Mouse (Mus musculus) brain, embryonic 18.5 days (tissue): ENCODE measurements at regions not wholly inside any gene's neighbourhood (a gene's known extent, or its start where the extent isn't known, plus 50 kb on each side); places are given as distances from the start of the nearest gene placed in this dataset.
A peak's percentile ranks its signal among the peaks of the same experiment; 100 is the strongest.

Source experiments
- DNase-seq: peaks from one replicate; pipeline ENCODE4 v3.0.0-alpha.2; 2012; ENCODE audit warnings: low read depth, low spot score

GRCm38 (mm10) chr9:84673327-84673726 lies 639.2 kb upstream of the Gm11114 start:
- DNase-seq, result no peak

- DNase-seq, result no peak
Measured at GRCm38 (mm10) chr9:84678416-84678815, 634.2 kb upstream of the Gm11114 start.

GRCm38 (mm10) chr9:84718615-84719191 lies 593.9 kb upstream of the Gm11114 start:
- no peak for DNase-seq

GRCm38 (mm10) chr9:84719396-84719795 lies 593.2 kb upstream of the Gm11114 start:
- DNase-seq, result no peak

GRCm38 (mm10) chr9:84720454-84720853 lies 592.1 kb upstream of the Gm11114 start:
- DNase-seq, result peak; percentile 10

GRCm38 (mm10) chr9:84739266-84739665 lies 573.3 kb upstream of the Gm11114 start:
- no peak for DNase-seq

- DNase-seq, result no peak
Measured at GRCm38 (mm10) chr9:84740336-84740735, 572.2 kb upstream of the Gm11114 start.

- no peak for DNase-seq
Measured at GRCm38 (mm10) chr9:84754332-84754731, 558.2 kb upstream of the Gm11114 start.

GRCm38 (mm10) chr9:84754828-84755227 lies 557.7 kb upstream of the Gm11114 start:
- no peak for DNase-seq

GRCm38 (mm10) chr9:84774348-84774747 lies 538.2 kb upstream of the Gm11114 start:
- DNase-seq, result no peak

GRCm38 (mm10) chr9:84775190-84775589 lies 537.4 kb upstream of the Gm11114 start:
- DNase-seq, result no peak

- no peak for DNase-seq
Measured at GRCm38 (mm10) chr9:84779125-84779524, 533.4 kb upstream of the Gm11114 start.

GRCm38 (mm10) chr9:84825768-84826167 lies 486.8 kb upstream of the Gm11114 start:
- no peak for DNase-seq

- no peak for DNase-seq
Measured at GRCm38 (mm10) chr9:84828934-84829333, 483.6 kb upstream of the Gm11114 start.

- no peak for DNase-seq
Measured at GRCm38 (mm10) chr9:84830639-84831038, 481.9 kb upstream of the Gm11114 start.

GRCm38 (mm10) chr9:84837498-84837897 lies 475.1 kb upstream of the Gm11114 start:
- DNase-seq, result no peak

GRCm38 (mm10) chr9:84844021-84844420 lies 468.6 kb upstream of the Gm11114 start:
- no peak for DNase-seq

GRCm38 (mm10) chr9:84861600-84861999 lies 451.0 kb upstream of the Gm11114 start:
- no peak for DNase-seq

- no peak for DNase-seq
Measured at GRCm38 (mm10) chr9:84863431-84863830, 449.1 kb upstream of the Gm11114 start.

GRCm38 (mm10) chr9:84894148-84894547 lies 418.4 kb upstream of the Gm11114 start:
- DNase-seq, result no peak

- no peak for DNase-seq
Measured at GRCm38 (mm10) chr9:84896073-84896472, 416.5 kb upstream of the Gm11114 start.

GRCm38 (mm10) chr9:84900643-84901042 lies 411.9 kb upstream of the Gm11114 start:
- DNase-seq, result no peak

- DNase-seq, result no peak
Measured at GRCm38 (mm10) chr9:84906244-84906643, 406.3 kb upstream of the Gm11114 start.

- DNase-seq, result no peak
Measured at GRCm38 (mm10) chr9:84913321-84913720, 399.3 kb upstream of the Gm11114 start.
